Mouse (Mus musculus): Measurements from ENCODE around the gene Slc9a5.

- TF ChIP-seq CTCF (IDR thresholded peaks at IDR 0.05; ENCODE audit: extremely low read depth, insufficient read depth, insufficient read length, insufficient replicate concordance): no peak
- TF ChIP-seq POLR2A (IDR thresholded peaks at IDR 0.05; ENCODE audit: low read depth, low read length): no peak
These were observed 61.3 kb downstream of the Slc9a5 start for GRCm38 (mm10) chr8:105409947-105410346.

All from spleen, adult 2 months (tissue).